ENCODE assay signal across 30 mouse cellular contexts in the genomic region with DNA sequence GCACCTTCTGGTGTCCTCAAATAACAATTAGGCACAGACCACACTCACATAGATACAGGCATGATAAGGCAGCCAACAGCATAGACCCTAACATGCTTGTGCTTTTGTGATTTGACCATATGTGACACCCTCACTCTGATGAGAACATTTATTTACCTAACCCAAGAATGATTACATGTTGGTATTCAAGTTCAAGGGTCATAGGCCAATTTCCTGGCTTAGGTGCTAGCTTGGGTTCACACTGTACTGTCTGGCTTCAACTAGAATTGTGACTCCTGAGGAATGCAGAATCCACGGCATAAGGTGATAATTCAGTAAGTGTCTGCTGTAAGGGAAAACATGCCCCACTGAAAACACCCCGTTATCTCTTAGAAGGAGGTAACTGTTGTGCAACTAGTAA.
"Had no signal": no experiment of that assay in that cellular context is flagged by ENCODE, and none has a peak within 500 bp of the region (broad histone marks: within the 10 kb centered on the region; RNA-seq: fewer than 3 reads in every experiment).

No protein-coding gene starts in this region.

- H3K4me1 ChIP-seq: limb, embryonic 10.5 days; limb, embryonic 12.5 days; limb, embryonic 13.5 days; limb, embryonic 15.5 days; liver, embryonic 12.5 days; liver, embryonic 13.5 days; liver, embryonic 15.5 days; lung, embryonic 15.5 days; megakaryocyte, embryonic 14.5 days; midbrain, embryonic 10.5 days; midbrain, embryonic 12.5 days; midbrain, embryonic 13.5 days; midbrain, embryonic 15.5 days; neural tube, embryonic 12.5 days had no signal

- ATAC-seq: liver, embryonic 12.5 days; midbrain, embryonic 13.5 days; midbrain, embryonic 15.5 days; midbrain, embryonic 16.5 days had no signal

- DNase-seq: left cerebral cortex, postnatal 4 days; liver; liver, embryonic 13.5 days; lung, adult 18-20 months; lung, adult 2 months; lung, embryonic 14.5 days; lung, postnatal 10 days; lung, postnatal 14 days; lung, postnatal 36 days; lung, postnatal 4 days; midbrain, embryonic 14.5 days had no signal

- H3K27ac ChIP-seq: limb, embryonic 10.5 days; limb, embryonic 12.5 days; limb, embryonic 13.5 days; limb, embryonic 15.5 days; liver, embryonic 12.5 days; liver, embryonic 13.5 days; liver, embryonic 14.5 days; liver, embryonic 15.5 days; lung, embryonic 15.5 days; macrophage; midbrain, embryonic 10.5 days; midbrain, embryonic 12.5 days; midbrain, embryonic 13.5 days; midbrain, embryonic 15.5 days; neural tube, embryonic 12.5 days had no signal

- H3K9ac ChIP-seq: limb, embryonic 12.5 days; limb, embryonic 13.5 days; limb, embryonic 15.5 days; liver, embryonic 12.5 days; liver, embryonic 13.5 days; liver, embryonic 14.5 days; liver, embryonic 15.5 days; lung, embryonic 14.5 days; lung, embryonic 15.5 days; midbrain, embryonic 12.5 days; midbrain, embryonic 13.5 days; midbrain, embryonic 15.5 days; neural tube, embryonic 12.5 days had no signal

- H3K9me3 ChIP-seq: limb, embryonic 10.5 days; limb, embryonic 12.5 days; limb, embryonic 13.5 days; limb, embryonic 15.5 days; liver, embryonic 12.5 days; liver, embryonic 13.5 days; liver, embryonic 15.5 days; lung, embryonic 15.5 days; midbrain, embryonic 10.5 days; midbrain, embryonic 12.5 days; midbrain, embryonic 13.5 days; midbrain, embryonic 15.5 days; neural tube, embryonic 12.5 days had no signal

- H3K36me3 ChIP-seq: limb, embryonic 10.5 days; limb, embryonic 12.5 days; limb, embryonic 13.5 days; limb, embryonic 15.5 days; liver, embryonic 12.5 days; liver, embryonic 13.5 days; liver, embryonic 15.5 days; lung, embryonic 15.5 days; midbrain, embryonic 10.5 days; midbrain, embryonic 12.5 days; midbrain, embryonic 13.5 days; midbrain, embryonic 15.5 days; neural tube, embryonic 12.5 days had no signal

- H3K4me2 ChIP-seq: limb, embryonic 12.5 days; limb, embryonic 13.5 days; limb, embryonic 15.5 days; liver, embryonic 11.5 days; liver, embryonic 12.5 days; liver, embryonic 13.5 days; liver, embryonic 15.5 days; lung, embryonic 14.5 days; lung, embryonic 15.5 days; midbrain, embryonic 11.5 days; midbrain, embryonic 12.5 days; midbrain, embryonic 13.5 days; midbrain, embryonic 15.5 days; neural tube, embryonic 12.5 days had no signal

- H3K27me3 ChIP-seq: limb, embryonic 12.5 days; limb, embryonic 15.5 days; liver, embryonic 12.5 days; liver, embryonic 13.5 days; liver, embryonic 15.5 days; lung, embryonic 15.5 days; megakaryocyte, embryonic 14.5 days; midbrain, embryonic 12.5 days; midbrain, embryonic 13.5 days; midbrain, embryonic 15.5 days; neural tube, embryonic 12.5 days had no signal

- H3K4me3 ChIP-seq: limb, embryonic 10.5 days; limb, embryonic 12.5 days; limb, embryonic 13.5 days; limb, embryonic 15.5 days; liver, embryonic 12.5 days; liver, embryonic 13.5 days; liver, embryonic 15.5 days; lung, embryonic 15.5 days; megakaryocyte, embryonic 14.5 days; midbrain, embryonic 10.5 days; midbrain, embryonic 12.5 days; midbrain, embryonic 13.5 days; midbrain, embryonic 15.5 days; myocyte; neural tube, embryonic 12.5 days had no signal
